ENCODE assay signal across 14 mouse cellular contexts in the genomic region with DNA sequence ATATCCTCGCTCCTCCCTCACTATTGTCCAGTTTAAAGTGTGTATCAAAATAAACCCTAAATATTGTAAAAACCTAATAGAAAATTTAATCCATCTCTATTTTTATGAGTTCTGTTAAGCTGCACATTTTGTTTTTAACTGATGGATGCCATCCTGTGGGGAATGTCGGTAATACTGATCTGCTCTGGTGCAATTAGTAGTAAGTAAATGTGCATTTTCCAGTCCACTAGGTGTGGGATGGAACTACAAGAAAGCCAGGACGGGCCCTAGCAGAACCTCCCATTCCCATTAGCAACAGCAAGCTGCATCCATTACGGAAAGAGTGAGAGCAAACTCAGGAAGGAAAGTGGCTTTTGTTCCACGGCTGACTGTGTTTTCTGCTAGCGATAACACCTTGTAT.
DNase-seq lines count a peak whose midpoint lies in the region; ATAC-seq lines count a peak whose summit lies in the region.
"Had no signal": no experiment of that assay in that cellular context is flagged by ENCODE, and none has a peak within 500 bp of the region (broad histone marks: within the 10 kb centered on the region; RNA-seq: fewer than 3 reads in every experiment).

No protein-coding gene starts in this region.

- H3K4me1 ChIP-seq in hindbrain, embryonic 13.5 days (replicated peaks), result no peaks in the 10 kb centered on the region
- H3K4me1 ChIP-seq in hindbrain, embryonic 10.5 days (replicated peaks), result peaks cover 5% of the 10 kb centered on the region; the same call in 1 of the 2 replicates
- H3K4me1 ChIP-seq in forebrain, embryonic 16.5 days (replicated peaks; ENCODE audit: control insufficient read depth, insufficient read depth, low read length), result no peaks in the 10 kb centered on the region
- H3K4me1 ChIP-seq: heart, embryonic 10.5 days; intestine, embryonic 15.5 days; megakaryocyte, embryonic 14.5 days had no signal

- no peak overlapping the region for H3K4me3 ChIP-seq in hindbrain, embryonic 13.5 days
- no peak overlapping the region for H3K4me3 ChIP-seq in hindbrain, embryonic 10.5 days
- H3K4me3 ChIP-seq in forebrain, embryonic 16.5 days (replicated peaks; ENCODE audit: low read length), result no peak overlapping the region
- H3K4me3 ChIP-seq: erythroblast, embryonic 14.5 days; heart, embryonic 10.5 days; intestine, embryonic 15.5 days; megakaryocyte, embryonic 14.5 days had no signal

- no peaks in the 10 kb centered on the region for H3K27me3 ChIP-seq in hindbrain, embryonic 13.5 days
- H3K27me3 ChIP-seq in hindbrain, embryonic 10.5 days (ENCODE audit: insufficient read depth, poor library complexity, severe bottlenecking), result no peaks in the 10 kb centered on the region
- H3K27me3 ChIP-seq in forebrain, embryonic 16.5 days (replicated peaks; ENCODE audit: control insufficient read depth, insufficient read depth, low read length), result no peaks in the 10 kb centered on the region
- H3K27me3 ChIP-seq: intestine, embryonic 15.5 days; megakaryocyte, embryonic 14.5 days had no signal

- no peaks in the 10 kb centered on the region for H3K9me3 ChIP-seq in hindbrain, embryonic 13.5 days
- no peaks in the 10 kb centered on the region for H3K9me3 ChIP-seq in hindbrain, embryonic 10.5 days
- H3K9me3 ChIP-seq in forebrain, embryonic 16.5 days (ENCODE audit: control insufficient read depth, low read length), result no peaks in the 10 kb centered on the region
- H3K9me3 ChIP-seq: heart, embryonic 10.5 days; intestine, embryonic 15.5 days had no signal

- H3K27ac ChIP-seq in hindbrain, embryonic 13.5 days, result peak overlapping the region; percentile 58; the same call in 1 of the 2 replicates
- no peak overlapping the region for H3K27ac ChIP-seq in hindbrain, embryonic 10.5 days
- no peak overlapping the region for H3K27ac ChIP-seq in forebrain, embryonic 16.5 days (ENCODE audit: low read length)
- H3K27ac ChIP-seq: heart, embryonic 10.5 days; intestine, embryonic 15.5 days; stomach, postnatal 0 days had no signal

- WGBS in hindbrain, embryonic 13.5 days, result 74% methylated on average over 6 of the region's 6 CpGs
- WGBS in hindbrain, embryonic 10.5 days, result 80% methylated on average over 6 of the region's 6 CpGs
- WGBS in forebrain, embryonic 16.5 days, result 66% methylated on average over 6 of the region's 6 CpGs

- no peak for DNase-seq in hindbrain, embryonic 10.5 days (ENCODE audit: low spot score)
- DNase-seq in layer of hippocampus, adult 8-10 months (ENCODE audit: low spot score in 2 of 2), result peak; percentile 30 to 52
- DNase-seq in retina, postnatal 1 day, result peak; percentile 26
- DNase-seq in ovary, adult 18-20 months (ENCODE audit: low spot score), result no peak
- no peak for DNase-seq in thymus, postnatal 36 days
- DNase-seq: cerebellum, postnatal 36 days had no signal

- H3K36me3 ChIP-seq in hindbrain, embryonic 13.5 days, result no peaks in the 10 kb centered on the region
- no peaks in the 10 kb centered on the region for H3K36me3 ChIP-seq in hindbrain, embryonic 10.5 days
- H3K36me3 ChIP-seq in forebrain, embryonic 16.5 days (ENCODE audit: control insufficient read depth, insufficient read depth), result no peaks in the 10 kb centered on the region
- H3K36me3 ChIP-seq: heart, embryonic 10.5 days; intestine, embryonic 15.5 days had no signal

- H3K9ac ChIP-seq in hindbrain, embryonic 13.5 days, result no peak overlapping the region
- no peak overlapping the region for H3K9ac ChIP-seq in forebrain, embryonic 16.5 days (replicated peaks; ENCODE audit: low read depth, low read length)
- H3K9ac ChIP-seq: intestine, embryonic 15.5 days had no signal

- ATAC-seq in hindbrain, embryonic 13.5 days (ENCODE audit: low FRiP score), result no peak
- peak; percentile 61; the same call in 1 of the 2 replicates for ATAC-seq in forebrain, embryonic 16.5 days
- no peak for ATAC-seq in inflammation-experienced regulatory T-cells, adult 6 months
- ATAC-seq: intestine, embryonic 15.5 days had no signal

- H3K4me2 ChIP-seq in hindbrain, embryonic 13.5 days, result no peak overlapping the region
- no peak overlapping the region for H3K4me2 ChIP-seq in forebrain, embryonic 16.5 days (ENCODE audit: low read length)
- H3K4me2 ChIP-seq: intestine, embryonic 15.5 days had no signal

Comparison
In these comparisons a context has a peak if more than half of its experiments do, and no peak if none do; other contexts are left out.
1. DNase-seq: peak in layer of hippocampus, adult 8-10 months (2 of 2) and retina, postnatal 1 day (single experiment); none in hindbrain, embryonic 10.5 days (single experiment), ovary, adult 18-20 months (single experiment) and thymus, postnatal 36 days (0 of 2).